Mouse (Mus musculus) liver, embryonic 14.5 days (tissue): Measurements from ENCODE around the gene Mei1.

Experiments used
- CTCF ChIP-seq: IDR thresholded peaks from 2 replicates; pipeline ENCODE4 v1.5.1; 2016; ENCODE audit warnings: antibody characterized with exemption, low read depth, control low read depth
- EP300 ChIP-seq: IDR thresholded peaks from 2 replicates; pipeline ENCODE4 v1.6.1; 2016; ENCODE audit warnings: antibody characterized with exemption, low read depth

DNA sequence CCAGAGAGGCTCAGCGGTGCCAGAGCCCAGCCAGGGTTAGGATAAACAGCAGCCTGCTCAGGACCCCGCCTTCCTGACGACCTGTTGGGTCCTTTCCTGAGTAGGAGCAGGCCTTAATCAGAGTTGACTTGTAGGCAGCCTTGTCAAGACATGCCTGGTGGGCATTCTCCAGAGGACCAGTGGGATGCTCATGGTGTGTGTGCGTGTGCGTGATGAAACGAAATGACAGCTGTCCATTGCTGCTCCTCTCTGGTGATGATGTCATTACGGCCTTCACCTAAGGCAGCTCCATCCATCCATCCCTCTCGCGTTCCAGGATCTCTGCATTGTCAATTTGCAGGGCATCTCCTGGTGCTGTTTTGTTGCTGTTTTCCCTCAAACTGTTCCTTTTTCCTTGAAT lies 89.7 kb downstream of the Mei1 start:
- TF ChIP-seq CTCF (no peak), EP300 (no peak)
